Mouse (Mus musculus): ENCODE results near the gene Hes6. TPM values are rescaled to one million over a fixed set of nuclear protein-coding genes. Genes with fewer than 3 reads are reported as not detected.

The Hes6 gene
- polyA plus RNA-seq, 1 experiment from 2014 or later, result 63.6 TPM

GRCm38 (mm10) chr1:91366215-91367108, 47.4 kb downstream of the Hes6 start, which contains the start of gene Erfe:
TSS of gene Erfe (plus strand) at chr1:91366430.
- 0 out of 2 replicates have a peak, but pooled peaks cover 7% of the 10 kb centered on the region for H3K27me3 ChIP-seq (replicated peaks)
- peak within 1 kb of the TSS; percentile 76 for H3K9ac ChIP-seq
- 1% methylated on average over 68 of the region's 68 CpGs for WGBS
- H3K4me1 ChIP-seq (replicated peaks), result peaks cover 11% of the 10 kb centered on the region
- H3K27ac ChIP-seq (ENCODE audit: poor library complexity, severe bottlenecking), result no peak within 1 kb of the TSS
- H3K36me3 ChIP-seq, result peaks cover 41% of the 10 kb centered on the region
- ATAC-seq (ENCODE audit: insufficient number of reproducible peaks, low FRiP score), result peak; percentile 31; the same call in 1 of the 2 replicates
- H3K4me3 ChIP-seq, result peak within 1 kb of the TSS; percentile 52
- peaks cover 14% of the 10 kb centered on the region; the same call in 1 of the 2 replicates for H3K9me3 ChIP-seq (replicated peaks)
- H3K4me2 ChIP-seq, result peak within 1 kb of the TSS; percentile 92

GRCm38 (mm10) chr1:91365816-91366214, 48.0 kb downstream of the Hes6 start:
- H3K9me3 ChIP-seq (replicated peaks), result peaks cover 14% of the 10 kb centered on the region; the same call in 1 of the 2 replicates
- H3K9ac ChIP-seq, result peak overlapping the region; percentile 76; the same call in 1 of the 2 replicates
- ATAC-seq (ENCODE audit: insufficient number of reproducible peaks, low FRiP score), result no peak
- peaks cover 41% of the 10 kb centered on the region for H3K36me3 ChIP-seq
- H3K4me1 ChIP-seq (replicated peaks), result peaks cover 11% of the 10 kb centered on the region
- WGBS, result 28% methylated on average over 8 of the region's 8 CpGs
- peak overlapping the region; percentile 52 for H3K4me3 ChIP-seq
- H3K27me3 ChIP-seq (replicated peaks), result 0 out of 2 replicates have a peak, but pooled peaks cover 7% of the 10 kb centered on the region
- peak overlapping the region; percentile 92 for H3K4me2 ChIP-seq
- no peak overlapping the region for H3K27ac ChIP-seq (ENCODE audit: poor library complexity, severe bottlenecking)

GRCm38 (mm10) chr1:91364822-91365644, 48.8 kb downstream of the Hes6 start:
- Histone ChIP-seq H3K9ac (no peak overlapping the region), H3K27me3 (replicated peaks) (0 out of 2 replicates have a peak, but pooled peaks cover 7% of the 10 kb centered on the region), H3K9me3 (replicated peaks) (peaks cover 14% of the 10 kb centered on the region; the same call in 1 of the 2 replicates), H3K36me3 (peaks cover 40% of the 10 kb centered on the region), H3K4me3 (no peak overlapping the region), H3K4me2 (no peak overlapping the region), H3K4me1 (replicated peaks) (peaks cover 11% of the 10 kb centered on the region), H3K27ac (ENCODE audit: poor library complexity, severe bottlenecking) (no peak overlapping the region)
- no peak for ATAC-seq (ENCODE audit: insufficient number of reproducible peaks, low FRiP score)
- WGBS, result 86% methylated on average over 16 of the region's 16 CpGs

- Histone ChIP-seq H3K36me3 (peaks cover 66% of the 10 kb centered on the region), H3K9ac (no peak overlapping the region), H3K27me3 (replicated peaks) (0 out of 2 replicates have a peak, but pooled peaks cover 7% of the 10 kb centered on the region), H3K4me3 (no peak overlapping the region), H3K9me3 (replicated peaks) (peaks cover 14% of the 10 kb centered on the region; the same call in 1 of the 2 replicates), H3K27ac (ENCODE audit: poor library complexity, severe bottlenecking) (no peak overlapping the region), H3K4me1 (replicated peaks) (peaks cover 11% of the 10 kb centered on the region), H3K4me2 (no peak overlapping the region)
- no peak for ATAC-seq (ENCODE audit: insufficient number of reproducible peaks, low FRiP score)
- WGBS, result 71% methylated on average over 5 of the region's 5 CpGs
Measured at GRCm38 (mm10) chr1:91362113-91362512, 51.7 kb downstream of the Hes6 start.

Other genes starting within 250 kb of the Hes6 start
- gene Ramp1, start 234.2 kb downstream of the Hes6 start, polyA plus RNA-seq (2016; fragmentation: Nextera tagmentation; extraction: Ambion mirVana), result 20.2 and 20.9 TPM in 2 replicates
- gene Ube2f, start 163.7 kb downstream of the Hes6 start, polyA plus RNA-seq (2016; fragmentation: Nextera tagmentation; extraction: Ambion mirVana), result 65.2 and 66.5 TPM in 2 replicates
- gene Scly, start 115.7 kb downstream of the Hes6 start, polyA plus RNA-seq (2016; fragmentation: Nextera tagmentation; extraction: Ambion mirVana), result 14.8 and 14.9 TPM in 2 replicates
- gene Espnl, start 92.0 kb downstream of the Hes6 start, polyA plus RNA-seq (2016; fragmentation: Nextera tagmentation; extraction: Ambion mirVana), result 0.05 and 0.08 TPM in 2 replicates
- gene Klhl30, start 63.0 kb downstream of the Hes6 start, polyA plus RNA-seq (2016; fragmentation: Nextera tagmentation; extraction: Ambion mirVana), result 44.2 and 46.7 TPM in 2 replicates
- 1.5 and 1.7 TPM in 2 replicates for gene Erfe, start 47.6 kb downstream of the Hes6 start, polyA plus RNA-seq (2016; fragmentation: Nextera tagmentation; extraction: Ambion mirVana)
- gene Ilkap, start 15.2 kb downstream of the Hes6 start, polyA plus RNA-seq (2016; fragmentation: Nextera tagmentation; extraction: Ambion mirVana), result 104 and 106 TPM in 2 replicates
- gene Per2, start 45.3 kb upstream of the Hes6 start, polyA plus RNA-seq (2016; fragmentation: Nextera tagmentation; extraction: Ambion mirVana), result 3.6 and 4.0 TPM in 2 replicates
- gene Traf3ip1, start 80.6 kb upstream of the Hes6 start, polyA plus RNA-seq (2016; fragmentation: Nextera tagmentation; extraction: Ambion mirVana), result 4.8 and 6.0 TPM in 2 replicates
- gene Asb1, start 126.5 kb upstream of the Hes6 start, polyA plus RNA-seq (2016; fragmentation: Nextera tagmentation; extraction: Ambion mirVana), result 11.0 and 12.3 TPM in 2 replicates